Mouse (Mus musculus) heart, embryonic 10.5 days (tissue): ENCODE results near the gene Gm28038. TPM values are rescaled to one million over a fixed set of nuclear protein-coding genes. Genes with fewer than 3 reads are reported as not detected.

Source experiments
- DNase-seq: peaks from one replicate; pipeline ENCODE4 v3.0.0-alpha.2; 2017; ENCODE audit warnings: low spot score
- H3K27ac ChIP-seq: fragments of 300-500 bp; sonication (generic); 2 replicates; pipeline ENCODE4 v1.5.1; 2016; ENCODE audit warnings: mild to moderate bottlenecking
- H3K27me3 ChIP-seq: fragments of 300-500 bp; sonication (generic); 2 replicates; pipeline ENCODE4 v1.6.1; 2016; ENCODE audit warnings: mild to moderate bottlenecking; ENCODE audit not compliant: poor library complexity, insufficient read depth, severe bottlenecking
- H3K36me3 ChIP-seq: fragments of 300-500 bp; sonication (generic); 2 replicates; pipeline ENCODE4 v1.6.1; 2016; ENCODE audit warnings: mild to moderate bottlenecking, moderate library complexity
- H3K4me1 ChIP-seq: fragments of 300-500 bp; sonication (generic); 2 replicates; pipeline ENCODE4 v1.6.1; 2016; ENCODE audit warnings: mild to moderate bottlenecking
- H3K4me3 ChIP-seq: fragments of 300-500 bp; sonication (generic); 2 replicates; pipeline ENCODE4 v1.5.1; 2016; ENCODE audit warnings: mild to moderate bottlenecking, moderate library complexity
- H3K9me3 ChIP-seq: fragments of 300-500 bp; sonication (generic); 2 replicates; pipeline ENCODE4 v1.6.1; 2016; ENCODE audit warnings: mild to moderate bottlenecking, moderate library complexity
- WGBS: fragments of 180-500 bp; shearing (Covaris S2); methylation state at CpG from one replicate; pipeline ENCODE4 v1.1.7; 2016; 5-methylcytosine and 5-hydroxymethylcytosine counted together
- polyA plus RNA-seq: library from polyadenylated mRNA; unstranded; fragments of >200 nt; fragmentation: Nextera tagmentation; extraction: Ambion mirVana; gene quantifications from 2 replicates; pipeline ENCODE4 v1.2.1, GENCODE M21; 2016

Gene Gm28038
- polyA plus RNA-seq, 1 experiment from 2014 or later = not detected

- no peaks in the 10 kb centered on the region for H3K27me3 ChIP-seq
- peaks cover 95% of the 10 kb centered on the region for H3K36me3 ChIP-seq
- no peaks in the 10 kb centered on the region for H3K4me1 ChIP-seq
- WGBS = 83% methylated on average over 4 of the region's 4 CpGs
- no peak for DNase-seq
- H3K4me3 ChIP-seq = no peak overlapping the region
- no peak overlapping the region for H3K27ac ChIP-seq
- H3K9me3 ChIP-seq = no peaks in the 10 kb centered on the region
These were observed 38.4 kb downstream of the Gm28038 start for GRCm38 (mm10) chr2:30319260-30319659.

GRCm38 (mm10) chr2:30323111-30323510, 42.3 kb downstream of the Gm28038 start:
- DNase-seq = no peak
- H3K9me3 ChIP-seq = no peaks in the 10 kb centered on the region
- H3K36me3 ChIP-seq = peaks cover 96% of the 10 kb centered on the region
- H3K27me3 ChIP-seq = no peaks in the 10 kb centered on the region
- WGBS = 90% methylated on average over 7 of the region's 7 CpGs
- no peaks in the 10 kb centered on the region for H3K4me1 ChIP-seq
- no peak overlapping the region for H3K27ac ChIP-seq
- no peak overlapping the region for H3K4me3 ChIP-seq

GRCm38 (mm10) chr2:30325296-30325695, 44.5 kb downstream of the Gm28038 start:
- Histone ChIP-seq H3K27me3 (no peaks in the 10 kb centered on the region), H3K9me3 (no peaks in the 10 kb centered on the region), H3K27ac (no peak overlapping the region), H3K4me1 (no peaks in the 10 kb centered on the region), H3K36me3 (peaks cover 99% of the 10 kb centered on the region), H3K4me3 (no peak overlapping the region)
- WGBS = 92% methylated on average over 5 of the region's 5 CpGs
- no peak for DNase-seq

- WGBS = 91% methylated on average over 7 of the region's 7 CpGs
- Histone ChIP-seq H3K9me3 (no peaks in the 10 kb centered on the region), H3K4me1 (no peaks in the 10 kb centered on the region), H3K27ac (no peak overlapping the region), H3K4me3 (no peak overlapping the region), H3K27me3 (no peaks in the 10 kb centered on the region), H3K36me3 (peaks cover 99% of the 10 kb centered on the region)
- DNase-seq = no peak
These were observed 46.4 kb downstream of the Gm28038 start for GRCm38 (mm10) chr2:30327276-30327675.

GRCm38 (mm10) chr2:30328791-30329190, 47.9 kb downstream of the Gm28038 start:
- no peaks in the 10 kb centered on the region for H3K27me3 ChIP-seq
- H3K36me3 ChIP-seq = peaks cover 99% of the 10 kb centered on the region
- no peaks in the 10 kb centered on the region for H3K4me1 ChIP-seq
- DNase-seq = no peak
- no peak overlapping the region for H3K4me3 ChIP-seq
- 92% methylated on average over 3 of the region's 3 CpGs for WGBS
- no peak overlapping the region for H3K27ac ChIP-seq
- no peaks in the 10 kb centered on the region for H3K9me3 ChIP-seq

GRCm38 (mm10) chr2:30335324-30335723, 54.5 kb downstream of the Gm28038 start:
- DNase-seq = no peak
- H3K9me3 ChIP-seq = no peaks in the 10 kb centered on the region
- H3K27me3 ChIP-seq = no peaks in the 10 kb centered on the region
- 96% methylated on average over 2 of the region's 2 CpGs for WGBS
- H3K4me1 ChIP-seq = 0 out of 2 replicates have a peak, but pooled peaks cover 8% of the 10 kb centered on the region
- peaks cover 98% of the 10 kb centered on the region for H3K36me3 ChIP-seq
- no peak overlapping the region for H3K4me3 ChIP-seq
- H3K27ac ChIP-seq = no peak overlapping the region

GRCm38 (mm10) chr2:30336174-30336915, 55.5 kb downstream of the Gm28038 start:
- WGBS = 85% methylated on average over 16 of the region's 16 CpGs
- no peaks in the 10 kb centered on the region for H3K9me3 ChIP-seq
- no peaks in the 10 kb centered on the region for H3K27me3 ChIP-seq
- no peak overlapping the region; the same call in 1 of the 2 replicates for H3K27ac ChIP-seq
- DNase-seq = no peak
- H3K4me1 ChIP-seq = 0 out of 2 replicates have a peak, but pooled peaks cover 8% of the 10 kb centered on the region
- no peak overlapping the region for H3K4me3 ChIP-seq
- H3K36me3 ChIP-seq = peaks cover 98% of the 10 kb centered on the region

- 65% methylated on average over 12 of the region's 12 CpGs for WGBS
- Histone ChIP-seq H3K27ac (no peak overlapping the region), H3K9me3 (no peaks in the 10 kb centered on the region), H3K4me1 (0 out of 2 replicates have a peak, but pooled peaks cover 8% of the 10 kb centered on the region), H3K4me3 (no peak overlapping the region), H3K36me3 (peaks cover 98% of the 10 kb centered on the region), H3K27me3 (no peaks in the 10 kb centered on the region)
- DNase-seq = peak; percentile 76
These were observed 56.3 kb downstream of the Gm28038 start for GRCm38 (mm10) chr2:30337179-30337578.

GRCm38 (mm10) chr2:30342061-30342460, 61.2 kb downstream of the Gm28038 start:
- Histone ChIP-seq H3K4me3 (no peak overlapping the region), H3K27me3 (no peaks in the 10 kb centered on the region), H3K4me1 (0 out of 2 replicates have a peak, but pooled peaks cover 7% of the 10 kb centered on the region), H3K9me3 (no peaks in the 10 kb centered on the region), H3K27ac (no peak overlapping the region), H3K36me3 (peaks cover 99% of the 10 kb centered on the region)
- no peak for DNase-seq
- WGBS = 90% methylated on average over 3 of the region's 3 CpGs

GRCm38 (mm10) chr2:30342544-30342943, 61.7 kb downstream of the Gm28038 start:
- 92% methylated on average over 7 of the region's 7 CpGs for WGBS
- H3K27me3 ChIP-seq = no peaks in the 10 kb centered on the region
- DNase-seq = no peak
- H3K4me1 ChIP-seq = 0 out of 2 replicates have a peak, but pooled peaks cover 4% of the 10 kb centered on the region
- peaks cover 99% of the 10 kb centered on the region for H3K36me3 ChIP-seq
- no peaks in the 10 kb centered on the region for H3K9me3 ChIP-seq
- H3K4me3 ChIP-seq = no peak overlapping the region
- H3K27ac ChIP-seq = no peak overlapping the region

GRCm38 (mm10) chr2:30343601-30344137, 62.8 kb downstream of the Gm28038 start:
- Histone ChIP-seq H3K27ac (no peak overlapping the region), H3K4me1 (0 out of 2 replicates have a peak, but pooled peaks cover 4% of the 10 kb centered on the region), H3K36me3 (peaks cover 100% of the 10 kb centered on the region), H3K27me3 (no peaks in the 10 kb centered on the region), H3K9me3 (no peaks in the 10 kb centered on the region), H3K4me3 (no peak overlapping the region)
- no peak for DNase-seq
- WGBS = 80% methylated on average over 14 of the region's 14 CpGs

- 91% methylated on average over 7 of the region's 7 CpGs for WGBS
- Histone ChIP-seq H3K4me1 (0 out of 2 replicates have a peak, but pooled peaks cover 7% of the 10 kb centered on the region), H3K9me3 (no peaks in the 10 kb centered on the region), H3K27ac (no peak overlapping the region), H3K27me3 (no peaks in the 10 kb centered on the region), H3K36me3 (peaks cover 96% of the 10 kb centered on the region), H3K4me3 (no peak overlapping the region)
- no peak for DNase-seq
These were observed 65.3 kb downstream of the Gm28038 start for GRCm38 (mm10) chr2:30345971-30346676.

GRCm38 (mm10) chr2:30349196-30349595, 68.4 kb downstream of the Gm28038 start:
- Histone ChIP-seq H3K36me3 (peaks cover 87% of the 10 kb centered on the region), H3K4me1 (0 out of 2 replicates have a peak, but pooled peaks cover 9% of the 10 kb centered on the region), H3K9me3 (no peaks in the 10 kb centered on the region), H3K27ac (no peak overlapping the region), H3K27me3 (no peaks in the 10 kb centered on the region), H3K4me3 (no peak overlapping the region)
- 89% methylated on average over 6 of the region's 6 CpGs for WGBS
- DNase-seq = no peak
